Mouse (Mus musculus) spleen, adult 18-20 months (tissue): ENCODE results near the gene Gnao1.

ENCODE experiments used
- DNase-seq, 2 experiments: peaks; one replicate each; pipeline ENCODE4 v3.0.0; 2022; ENCODE audit warnings: mixed read lengths in 2 of 2

The Gnao1 gene

GRCm38 (mm10) chr8:93950133-93950532 lies 140.4 kb downstream of the Gnao1 start:
- no peak for DNase-seq

- DNase-seq, result no peak
Observed at GRCm38 (mm10) chr8:93952511-93952910, 142.7 kb downstream of the Gnao1 start.

- DNase-seq, result no peak
Observed at GRCm38 (mm10) chr8:93958402-93958801, 148.6 kb downstream of the Gnao1 start.

- DNase-seq, result no peak
Observed at GRCm38 (mm10) chr8:93960909-93961308, 151.1 kb downstream of the Gnao1 start.

GRCm38 (mm10) chr8:93968293-93968692 lies 158.5 kb downstream of the Gnao1 start:
- no peak for DNase-seq

GRCm38 (mm10) chr8:93969626-93970340 lies 160.0 kb downstream of the Gnao1 start:
- DNase-seq, result no peak

GRCm38 (mm10) chr8:93971451-93971850 lies 161.7 kb downstream of the Gnao1 start:
- no peak for DNase-seq

- DNase-seq, result no peak
Observed at GRCm38 (mm10) chr8:93972211-93972610, 162.4 kb downstream of the Gnao1 start.

GRCm38 (mm10) chr8:93972971-93973734 lies 163.4 kb downstream of the Gnao1 start:
- DNase-seq, result no peak

GRCm38 (mm10) chr8:93973831-93974375 lies 164.1 kb downstream of the Gnao1 start:
- no peak for DNase-seq

- DNase-seq, result no peak
Observed at GRCm38 (mm10) chr8:93974602-93975186, 164.9 kb downstream of the Gnao1 start.

- no peak for DNase-seq
Observed at GRCm38 (mm10) chr8:93975358-93975757, 165.6 kb downstream of the Gnao1 start.

- DNase-seq, result no peak
Observed at GRCm38 (mm10) chr8:93976446-93977211, 166.9 kb downstream of the Gnao1 start.

GRCm38 (mm10) chr8:93980141-93980540 lies 170.4 kb downstream of the Gnao1 start:
- no peak for DNase-seq

- DNase-seq, result no peak
Observed at GRCm38 (mm10) chr8:93981679-93982215, 172.0 kb downstream of the Gnao1 start.

- no peak for DNase-seq
Observed at GRCm38 (mm10) chr8:93983827-93984226, 174.1 kb downstream of the Gnao1 start.

- DNase-seq, result no peak
Observed at GRCm38 (mm10) chr8:93984731-93985130, 175.0 kb downstream of the Gnao1 start.

GRCm38 (mm10) chr8:93989739-93990138 lies 180.0 kb downstream of the Gnao1 start:
- no peak for DNase-seq

GRCm38 (mm10) chr8:93998961-93999360 lies 189.2 kb downstream of the Gnao1 start:
- DNase-seq, result no peak

GRCm38 (mm10) chr8:94004139-94004538 lies 194.4 kb downstream of the Gnao1 start:
- no peak for DNase-seq

GRCm38 (mm10) chr8:94009243-94009845 lies 199.6 kb downstream of the Gnao1 start:
- DNase-seq, result no peak

GRCm38 (mm10) chr8:94010101-94010705 lies 200.4 kb downstream of the Gnao1 start:
- DNase-seq, result no peak
